Mouse (Mus musculus) gastrocnemius, postnatal 25 days (tissue): ENCODE results near the gene Gm43552. TPM values are rescaled to one million over a fixed set of nuclear protein-coding genes. Genes with fewer than 3 reads are reported as not detected.
"Not testable (repeated sequence)": the region's sequence is repeated elsewhere in the genome, so short reads cannot be mapped to it uniquely, and the experiment has no call there.

Source experiments
- DNase-seq: peaks from one replicate; pipeline ENCODE4 v3.0.0; 2022
- total RNA-seq, 2 experiments: library from RNA; stranded (reverse); gene quantifications; 1 replicate in 1 of 2; 2 replicates in 1 of 2; pipeline ENCODE4 v1.2.3; 2021

The Gm43552 gene
- total RNA-seq, 2 experiments from 2014 or later: 2.6 TPM; not detected in 1

DNA sequence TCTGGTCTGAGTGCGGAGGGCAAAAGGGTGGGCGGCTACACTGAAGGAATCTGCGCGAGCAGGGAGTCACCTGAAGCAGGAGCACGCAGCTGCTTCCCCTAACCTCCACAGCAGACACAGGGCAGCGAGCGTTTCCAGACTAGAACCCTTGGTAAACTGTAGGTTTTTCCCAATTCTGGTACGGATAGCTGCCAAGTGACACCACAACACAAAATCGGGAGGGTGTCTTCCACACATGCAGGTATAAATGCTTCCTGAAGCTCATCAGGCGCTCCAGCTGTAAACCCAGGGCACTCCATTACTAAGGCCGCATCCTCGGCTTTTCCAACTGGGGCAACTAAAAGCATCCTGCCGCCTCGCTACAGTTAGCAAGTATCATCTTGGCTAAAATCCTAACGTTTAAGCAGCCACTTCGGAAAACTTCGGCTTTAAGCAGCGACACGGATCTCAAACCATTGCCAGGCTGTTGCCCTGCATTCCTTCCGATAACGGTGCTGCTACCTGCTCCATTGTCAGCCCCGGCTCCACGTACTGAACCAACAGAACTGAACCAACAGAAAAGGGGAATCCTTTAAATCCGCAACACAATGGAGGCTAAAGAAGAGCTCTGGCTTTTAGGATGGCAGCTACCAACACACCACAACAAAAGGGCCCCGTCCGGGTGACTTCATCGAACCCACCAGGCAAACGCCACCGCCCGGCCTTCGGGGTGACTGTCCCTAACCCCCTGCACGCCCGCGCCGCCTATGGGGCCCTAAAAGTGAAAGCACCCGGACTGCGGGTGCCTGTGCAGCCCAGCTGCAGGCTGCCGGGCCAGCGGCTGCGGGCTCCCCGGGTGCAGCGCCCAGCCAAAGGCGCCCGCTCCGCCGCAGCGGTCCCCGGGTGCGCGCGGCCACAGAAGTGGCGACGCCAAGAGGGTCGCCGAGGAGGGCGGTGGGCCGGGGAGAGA, 592 bp downstream of the Gm43552 start:
- DNase-seq: peak; percentile 15

DNA sequence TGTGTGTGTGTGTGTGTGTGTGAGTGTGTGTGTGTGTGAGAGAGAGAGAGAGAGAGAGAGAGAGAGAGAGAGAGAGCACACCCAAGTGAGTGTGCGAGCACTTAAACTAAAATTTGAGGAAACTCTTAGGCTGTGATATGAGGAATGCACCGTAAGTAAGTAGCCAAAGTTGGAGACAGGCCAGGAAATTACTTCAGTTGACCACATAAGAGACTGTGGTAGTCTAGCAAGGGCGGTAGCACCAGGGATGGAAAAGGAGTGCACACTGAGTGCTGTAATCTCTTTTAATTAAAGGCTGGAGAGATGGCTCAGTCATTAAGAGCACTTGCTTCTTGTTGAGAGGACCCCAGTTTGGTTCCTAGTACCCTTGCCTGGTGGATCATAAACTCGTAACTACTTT, 2.8 kb downstream of the Gm43552 start:
- no peak for DNase-seq

DNA sequence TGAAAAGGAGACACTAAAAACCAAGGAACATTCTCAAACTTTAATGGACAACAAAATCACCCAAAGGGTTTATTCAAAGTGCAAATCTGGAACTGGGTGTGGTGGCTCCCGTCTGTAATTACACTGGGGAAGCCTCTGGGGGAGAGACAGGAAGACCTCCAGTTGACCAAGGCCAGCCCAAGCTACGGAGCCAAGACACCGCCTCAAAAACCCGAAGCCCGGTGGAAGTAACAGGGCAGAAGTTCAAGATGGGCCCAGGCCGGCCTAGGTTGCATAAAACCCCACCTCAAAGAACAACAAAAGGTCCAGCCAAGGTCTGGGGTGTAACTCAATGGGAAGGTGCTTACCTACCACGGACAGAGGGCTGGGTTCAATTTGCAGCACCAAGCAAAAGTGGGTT, 3.9 kb downstream of the Gm43552 start:
- DNase-seq: peak; percentile 54

DNA sequence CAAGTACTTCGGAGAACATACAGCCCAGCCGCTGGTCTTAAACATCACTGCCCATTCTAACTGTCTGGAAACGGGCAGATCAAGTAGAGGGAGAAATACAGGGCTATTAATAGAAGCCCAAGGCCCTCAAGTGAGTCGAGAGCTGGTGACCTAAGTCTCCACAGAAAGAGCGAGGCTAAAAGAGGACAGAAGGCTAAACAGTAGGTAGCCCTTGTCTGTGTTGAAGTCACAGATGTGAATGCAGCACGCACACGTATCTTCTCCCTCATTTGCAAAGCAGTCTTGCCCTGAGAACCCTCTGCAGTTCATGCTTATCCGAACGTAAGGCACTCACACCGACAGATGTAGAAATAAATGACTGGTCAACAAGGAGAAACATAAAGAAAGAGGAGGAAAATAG, 5.3 kb downstream of the Gm43552 start:
- no peak for DNase-seq

DNA sequence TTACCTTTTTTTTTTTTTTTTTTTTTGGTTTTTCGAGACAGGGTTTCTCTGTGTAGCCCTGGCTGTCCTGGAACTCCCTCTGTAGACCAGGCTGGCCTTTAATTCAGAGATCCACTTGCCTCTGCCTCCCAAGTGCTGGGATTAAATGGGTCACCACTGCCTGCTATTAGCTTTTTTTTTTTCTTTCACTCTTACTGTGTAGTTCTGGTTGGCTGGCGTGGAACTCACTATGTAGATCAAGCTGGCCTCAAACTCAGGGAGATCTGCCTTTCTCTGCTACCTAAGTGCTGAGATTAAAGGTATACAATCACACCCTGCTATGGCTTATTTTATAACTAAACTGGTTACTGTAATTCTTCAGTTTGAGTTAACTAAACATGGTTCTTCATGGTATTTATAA, 6.1 kb downstream of the Gm43552 start:
- no peak for DNase-seq

DNA sequence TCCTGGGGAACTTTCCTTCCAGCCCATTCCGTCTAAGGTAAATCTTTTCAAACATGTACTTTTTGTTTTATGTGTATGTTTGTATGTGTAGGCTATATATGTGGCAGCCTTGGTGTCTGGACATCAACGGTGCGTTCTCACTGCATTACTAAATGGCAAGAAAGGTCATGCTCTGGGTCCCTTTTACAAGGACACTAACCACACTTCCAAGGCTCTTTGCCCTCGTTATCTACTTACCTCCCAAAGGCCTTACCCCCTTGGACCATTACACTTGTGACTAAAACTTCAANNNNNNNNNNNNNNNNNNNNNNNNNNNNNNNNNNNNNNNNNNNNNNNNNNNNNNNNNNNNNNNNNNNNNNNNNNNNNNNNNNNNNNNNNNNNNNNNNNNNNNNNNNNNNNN, 9.6 kb downstream of the Gm43552 start:
- no peak for DNase-seq

DNA sequence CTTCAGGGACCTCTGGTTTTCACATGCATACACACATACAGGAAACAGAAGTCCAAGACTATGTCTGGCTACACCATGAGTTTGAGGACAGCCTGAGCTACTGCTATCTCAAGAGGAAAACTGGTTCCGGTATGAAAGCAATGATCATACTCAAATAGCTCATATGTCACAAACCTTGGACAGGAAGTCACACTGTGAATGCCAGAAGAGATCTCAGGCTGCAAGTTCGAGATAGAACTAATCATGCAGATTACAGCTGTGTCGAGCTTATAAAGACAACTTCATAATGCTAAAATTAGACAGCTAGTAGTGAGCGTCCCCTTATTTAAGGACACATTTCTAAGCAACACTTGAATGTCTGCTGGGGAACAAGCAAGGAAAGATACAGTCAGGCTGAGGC, 12.1 kb downstream of the Gm43552 start:
- no peak for DNase-seq

DNA sequence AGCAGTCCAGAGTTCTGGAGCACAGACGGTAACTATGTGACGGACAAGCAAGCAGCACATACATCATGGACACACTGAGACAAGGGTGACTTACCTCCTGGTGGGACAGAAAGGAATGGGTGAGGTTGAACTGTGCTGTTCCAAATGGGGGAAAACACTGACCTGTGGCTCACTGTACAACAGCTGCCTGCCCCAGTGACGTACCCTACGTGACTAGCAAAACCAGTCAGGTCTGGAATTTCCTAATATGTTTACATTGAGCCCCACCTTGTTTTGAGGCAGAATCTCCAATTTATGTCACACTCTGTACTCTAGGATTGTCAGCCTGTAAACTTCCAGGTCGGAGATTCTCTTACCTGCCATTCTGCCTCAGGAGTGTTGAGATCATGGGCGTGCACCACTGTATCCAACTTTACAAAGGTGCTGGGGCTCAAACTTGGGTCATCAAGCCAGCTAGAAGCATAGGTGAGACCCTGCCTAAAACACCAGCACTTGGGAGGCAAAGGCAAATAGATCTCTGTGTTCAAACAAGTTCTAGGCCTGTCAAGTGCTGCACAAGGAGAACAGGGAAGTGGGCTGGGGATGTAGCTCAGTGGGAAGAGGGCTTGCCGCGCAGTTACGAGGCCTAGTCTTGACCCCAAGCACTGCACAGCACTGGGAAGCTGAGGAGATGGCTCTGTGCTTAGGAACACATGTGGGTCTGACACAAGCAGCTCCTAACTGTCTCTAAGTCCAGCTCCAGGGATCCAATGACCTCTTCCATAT, 12.8 kb downstream of the Gm43552 start:
- no peak for DNase-seq

DNA sequence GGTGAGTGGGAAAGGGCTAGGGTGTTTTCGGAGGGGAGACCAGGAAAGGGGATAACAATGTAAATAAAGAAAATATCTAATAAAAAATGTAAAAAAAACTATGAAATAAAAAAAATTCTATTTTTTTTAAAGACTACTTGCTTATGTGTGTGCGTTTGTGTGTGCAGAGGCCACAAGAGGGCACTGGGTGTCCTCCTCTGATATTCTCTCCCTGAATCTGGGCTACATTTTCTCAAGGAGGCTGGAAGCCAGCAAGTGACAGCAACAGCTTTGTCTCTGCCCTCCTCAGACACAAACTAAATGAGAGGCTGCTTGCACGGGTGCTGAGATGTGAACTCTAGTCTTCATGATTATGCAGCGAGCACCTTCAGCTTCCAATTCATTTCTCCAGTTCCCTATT, 14.4 kb downstream of the Gm43552 start:
- peak; percentile 39 for DNase-seq

DNA sequence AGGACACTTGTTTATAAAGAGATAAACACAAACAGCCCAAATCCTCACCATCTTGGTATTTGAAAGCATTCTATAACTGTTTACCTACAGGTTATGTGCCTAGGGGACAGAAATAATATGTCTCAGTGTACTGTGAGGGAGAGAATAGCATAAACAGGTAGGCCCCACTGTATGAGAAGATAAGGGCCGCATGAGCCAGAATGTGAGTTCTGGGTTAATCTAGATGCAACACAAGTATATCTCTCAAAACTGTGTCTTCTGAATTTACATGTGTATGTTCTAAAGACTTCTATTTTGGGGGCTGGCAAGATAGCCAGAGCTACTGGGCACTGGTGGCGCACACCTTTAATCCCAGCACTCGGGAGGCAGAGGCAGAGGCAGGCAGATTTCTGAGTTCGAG, 15.9 kb downstream of the Gm43552 start:
- DNase-seq: not testable (repeated sequence)

DNA sequence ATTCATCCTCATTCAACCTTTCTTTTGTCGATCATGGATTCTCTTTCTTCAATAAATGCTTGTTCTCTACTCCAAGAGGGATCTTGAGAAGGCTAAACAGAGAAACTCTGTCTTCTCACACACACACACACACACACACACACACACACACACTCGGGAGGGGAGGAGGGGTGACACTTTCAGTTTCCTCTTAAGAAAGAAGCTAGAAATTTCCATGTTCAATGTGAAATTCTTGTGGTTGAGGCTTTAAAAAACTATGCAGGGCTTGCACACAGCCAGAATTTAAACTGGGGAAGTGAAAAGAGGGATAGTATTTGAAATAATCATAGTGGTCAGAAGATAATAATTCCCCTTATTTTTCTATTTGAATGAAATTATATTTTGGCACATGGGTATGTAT, 16.8 kb downstream of the Gm43552 start:
- DNase-seq: no peak

DNA sequence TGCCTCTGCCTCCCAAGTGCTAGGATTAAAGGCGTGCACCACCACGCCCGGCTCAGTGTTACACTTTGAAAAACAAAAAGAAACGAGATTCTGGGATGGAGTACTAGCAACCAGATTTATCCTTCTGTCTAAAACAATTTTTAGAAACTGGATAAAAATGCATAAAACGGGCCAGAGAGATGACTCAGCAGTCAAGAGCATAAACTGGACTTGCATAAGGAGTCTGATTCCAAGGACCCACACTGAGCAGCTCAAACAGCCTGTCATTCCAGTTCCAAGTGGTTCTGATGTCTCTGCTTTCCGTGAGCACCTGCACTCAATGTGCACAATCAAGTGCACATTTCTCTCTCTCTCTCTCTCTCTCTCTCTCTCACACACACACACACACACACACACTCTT, 22.9 kb downstream of the Gm43552 start:
- no peak for DNase-seq

DNA sequence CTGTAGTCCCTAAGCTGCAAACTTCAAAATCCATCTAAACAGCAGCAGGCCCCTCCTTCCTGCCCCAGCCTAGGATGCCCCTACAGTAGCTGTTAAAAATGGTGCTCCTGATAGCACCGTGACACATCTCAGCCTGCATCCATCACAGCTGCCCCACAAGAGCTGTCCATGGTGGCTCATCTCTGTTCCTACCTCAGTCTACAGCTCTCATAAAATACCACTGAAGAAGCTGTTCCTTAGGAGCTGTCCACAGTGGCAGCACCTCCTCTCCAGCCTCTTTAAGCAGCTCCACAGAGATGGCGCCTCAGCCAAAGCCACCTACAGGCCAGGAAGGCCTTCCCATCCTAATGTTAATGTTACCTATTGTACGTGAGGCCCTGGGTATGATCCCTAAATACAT, 25.7 kb downstream of the Gm43552 start:
- DNase-seq: no peak

DNA sequence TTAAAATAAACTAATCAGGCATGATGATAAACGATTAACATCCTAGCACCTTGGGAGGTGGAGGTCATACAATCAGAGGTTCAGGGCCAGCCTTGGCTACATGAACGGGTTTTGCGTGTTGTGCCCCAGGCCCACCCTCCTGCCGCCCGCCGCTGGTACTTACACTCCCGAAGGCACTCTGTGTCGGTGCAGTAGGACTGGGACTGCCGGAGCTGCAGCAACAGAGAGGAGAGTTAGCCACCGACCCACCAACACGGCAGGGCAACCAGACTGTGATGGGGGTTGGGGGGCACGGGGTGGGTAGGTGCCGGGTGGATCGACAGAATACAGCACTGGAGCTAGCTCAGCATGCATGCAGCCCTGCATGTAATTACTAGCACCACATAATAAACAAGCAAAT, 32.3 kb downstream of the Gm43552 start:
- no peak for DNase-seq

DNA sequence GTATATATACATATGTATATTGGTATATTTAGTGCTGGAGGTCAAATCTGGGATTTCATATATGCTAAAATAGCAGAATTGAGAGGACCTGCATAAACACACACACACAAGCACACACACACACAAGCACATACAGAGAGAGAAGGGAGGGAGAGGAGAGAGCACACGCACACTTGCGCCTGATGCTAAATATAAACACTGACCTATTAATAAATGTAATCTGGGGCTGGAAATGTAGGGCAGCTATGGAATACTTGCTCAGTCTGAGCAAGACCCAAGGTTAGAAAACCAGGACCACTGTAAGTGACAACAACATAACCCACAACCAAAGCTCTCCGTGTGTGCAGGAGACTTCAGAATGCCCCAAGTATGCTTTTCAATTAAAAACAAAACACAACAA, 33.2 kb downstream of the Gm43552 start:
- DNase-seq: no peak

DNA sequence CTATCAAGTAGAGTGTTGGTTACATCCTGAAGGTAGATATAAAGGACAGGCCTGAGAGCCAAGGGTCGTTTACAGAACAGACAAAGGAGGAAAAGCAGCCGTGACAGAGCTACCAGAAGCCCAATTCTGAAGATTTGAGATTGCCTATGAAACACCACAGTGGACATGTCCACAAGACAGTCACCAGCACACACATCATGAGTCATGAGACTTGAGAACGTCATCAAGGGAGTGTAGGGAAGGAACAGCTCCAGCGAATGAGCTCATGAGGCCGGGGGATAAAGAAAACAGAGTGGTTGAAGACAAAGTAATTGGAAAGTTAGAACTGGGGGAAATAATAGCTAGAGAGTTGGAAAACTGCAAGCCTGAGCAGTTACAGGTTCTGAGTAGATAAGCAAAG, 34.8 kb downstream of the Gm43552 start:
- no peak for DNase-seq

DNA sequence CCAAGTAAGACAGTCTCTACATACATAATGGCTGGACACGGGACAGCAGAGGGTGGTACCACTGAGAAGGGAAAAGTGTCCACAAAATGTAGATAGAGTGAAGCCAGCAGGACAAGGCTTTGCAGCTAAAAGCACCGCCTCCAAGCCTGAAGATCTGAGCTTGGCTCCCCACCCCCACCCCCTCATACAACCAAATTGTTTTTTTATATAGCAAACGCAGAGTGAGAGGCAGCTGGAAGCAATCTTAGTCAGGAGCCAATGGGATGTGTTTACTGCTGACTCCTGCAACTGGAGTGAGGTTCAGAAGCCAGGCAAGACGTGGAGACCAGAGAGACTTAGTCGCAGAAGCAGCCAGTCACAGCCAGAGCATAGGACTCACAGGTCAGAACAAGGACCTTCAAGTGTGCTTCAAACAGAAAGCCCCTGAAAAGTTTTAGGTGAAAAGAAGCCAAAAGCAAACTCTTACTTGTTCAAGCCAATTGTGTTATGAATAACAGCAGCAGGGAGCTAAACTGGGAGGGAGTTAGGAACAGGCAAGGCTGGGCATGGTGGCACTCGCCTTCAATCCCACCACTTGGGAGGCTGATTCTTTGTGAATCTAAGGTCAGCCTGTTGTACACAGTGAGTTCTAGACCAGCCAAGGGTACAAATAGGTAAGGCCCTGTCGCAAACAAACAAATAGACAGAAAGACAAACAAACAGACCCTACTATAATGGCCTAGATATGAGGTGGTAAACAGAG, 35.4 kb downstream of the Gm43552 start:
- no peak for DNase-seq

DNA sequence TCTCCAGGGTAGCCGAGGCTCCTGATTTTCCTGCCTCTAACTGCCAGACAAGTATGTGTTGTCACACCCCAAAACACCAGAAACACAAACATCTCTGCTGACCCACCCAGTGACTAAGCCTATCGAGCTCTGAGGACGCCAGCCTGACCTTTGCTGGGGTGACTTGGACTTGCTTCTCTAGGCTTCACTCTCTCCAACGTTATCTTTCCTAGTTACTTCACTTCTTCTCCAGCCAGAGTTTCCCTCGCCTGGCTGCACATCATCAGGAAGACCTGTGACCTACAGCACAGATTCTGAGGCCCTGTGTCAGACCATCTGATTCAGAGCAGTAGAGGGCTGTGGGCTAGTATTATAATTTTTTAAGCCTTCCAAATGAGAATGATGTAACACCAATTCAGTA, 37.9 kb downstream of the Gm43552 start:
- DNase-seq: peak; percentile 68

DNA sequence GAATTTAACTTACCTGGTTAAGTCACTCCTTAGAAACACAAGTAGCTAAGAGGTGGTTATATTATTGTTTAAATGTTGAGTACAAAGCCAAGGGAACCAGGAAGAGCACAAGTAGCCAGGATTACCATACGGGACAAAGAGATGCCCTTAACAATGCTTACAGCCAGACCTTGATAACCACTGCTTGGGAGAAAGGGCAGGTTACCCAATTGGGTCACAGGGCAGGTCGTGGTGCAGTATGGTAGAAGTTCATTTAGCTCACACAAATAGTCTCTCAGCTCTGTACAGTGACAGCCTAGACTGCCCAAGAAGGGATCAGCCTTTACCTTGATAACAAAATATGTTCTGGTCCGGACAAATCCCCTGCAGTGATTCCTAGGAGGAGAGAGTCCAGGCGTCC, 43.7 kb downstream of the Gm43552 start:
- DNase-seq: no peak

DNA sequence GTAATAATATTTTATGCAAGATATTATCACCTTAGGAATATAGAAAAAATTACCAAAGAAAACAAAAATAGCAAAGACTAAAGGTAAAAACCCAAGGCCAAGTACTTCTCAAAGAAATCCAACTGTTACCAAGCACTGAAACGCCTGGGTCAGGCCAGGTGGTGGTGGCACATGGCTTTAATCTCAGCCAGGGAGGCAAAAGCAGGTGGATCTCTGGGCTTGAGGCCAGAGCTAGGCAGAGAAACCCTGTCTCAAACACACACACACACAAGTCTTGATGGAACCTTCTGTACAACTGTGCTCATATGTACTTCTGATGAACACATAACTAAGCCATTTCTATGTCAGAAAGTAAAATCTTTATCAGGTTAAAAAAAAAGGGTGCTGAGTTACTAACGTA, 44.8 kb downstream of the Gm43552 start:
- DNase-seq: no peak

DNA sequence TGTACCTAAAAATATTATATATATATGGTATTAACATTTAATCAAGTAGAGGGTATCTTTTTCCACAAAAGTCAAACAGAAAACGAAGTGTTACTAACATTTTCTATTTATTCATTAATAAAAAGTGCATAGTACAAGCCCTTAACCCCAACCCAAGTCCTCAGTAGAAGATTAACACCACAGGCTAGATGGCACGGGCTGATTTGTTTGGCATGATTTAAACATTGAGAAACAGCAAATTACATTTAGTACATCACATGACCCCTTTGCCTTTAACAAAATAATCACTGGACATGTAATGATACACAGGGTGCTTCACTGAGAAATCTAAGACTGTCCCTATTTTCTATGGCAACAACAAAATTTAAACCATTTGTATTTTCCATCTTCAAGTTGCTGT, 45.9 kb downstream of the Gm43552 start:
- DNase-seq: no peak

DNA sequence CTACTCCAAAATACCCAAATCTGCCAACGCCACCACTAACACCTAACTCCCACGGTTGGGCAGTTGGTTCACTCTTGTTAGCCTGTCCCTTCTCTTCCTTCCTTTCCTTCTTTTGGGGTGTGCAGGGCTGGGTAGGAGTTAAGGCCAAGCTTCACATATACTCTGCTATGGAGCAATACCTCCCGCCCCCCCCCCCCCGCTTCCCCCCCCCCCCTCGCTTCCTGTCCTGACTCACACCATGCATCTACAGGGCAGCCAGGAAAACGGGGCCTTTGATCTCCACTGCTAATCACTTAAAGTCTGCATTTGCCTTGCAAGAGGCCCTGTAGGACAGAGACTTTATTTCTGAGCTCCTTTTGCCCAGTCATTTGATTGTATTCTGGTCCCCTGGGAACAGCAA, 47.7 kb downstream of the Gm43552 start:
- DNase-seq: no peak

DNA sequence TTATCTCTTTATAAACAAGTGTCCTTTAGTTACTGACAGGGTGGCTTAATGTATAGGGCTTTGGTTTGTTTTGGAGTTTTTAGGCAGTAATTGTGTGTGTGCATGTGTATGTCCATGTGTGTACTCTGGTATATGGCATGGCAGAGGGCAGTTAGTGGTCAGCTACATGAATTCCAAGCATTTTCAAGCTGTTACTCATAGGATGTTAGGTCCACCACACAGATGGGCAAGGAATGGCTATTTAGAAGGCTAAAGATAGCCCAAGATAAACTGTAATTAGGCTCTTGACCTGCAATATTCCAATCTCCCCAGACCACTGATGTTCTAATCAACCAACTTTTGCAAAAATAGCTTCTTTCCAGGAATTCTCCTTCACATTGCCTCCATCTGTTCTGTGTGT, 54.6 kb downstream of the Gm43552 start:
- DNase-seq: no peak
